Mouse (Mus musculus): Measurements from ENCODE around the gene Tk1. TPM values are rescaled to one million over a fixed set of nuclear protein-coding genes. Genes with fewer than 3 reads are reported as not detected.
"Not testable (repeated sequence)": the region's sequence is repeated elsewhere in the genome, so short reads cannot be mapped to it uniquely, and the experiment has no call there.

Gene Tk1
- total RNA-seq, 4 experiments from 2014 or later: 0.52 to 1.7 (median 1.2) TPM

DNA sequence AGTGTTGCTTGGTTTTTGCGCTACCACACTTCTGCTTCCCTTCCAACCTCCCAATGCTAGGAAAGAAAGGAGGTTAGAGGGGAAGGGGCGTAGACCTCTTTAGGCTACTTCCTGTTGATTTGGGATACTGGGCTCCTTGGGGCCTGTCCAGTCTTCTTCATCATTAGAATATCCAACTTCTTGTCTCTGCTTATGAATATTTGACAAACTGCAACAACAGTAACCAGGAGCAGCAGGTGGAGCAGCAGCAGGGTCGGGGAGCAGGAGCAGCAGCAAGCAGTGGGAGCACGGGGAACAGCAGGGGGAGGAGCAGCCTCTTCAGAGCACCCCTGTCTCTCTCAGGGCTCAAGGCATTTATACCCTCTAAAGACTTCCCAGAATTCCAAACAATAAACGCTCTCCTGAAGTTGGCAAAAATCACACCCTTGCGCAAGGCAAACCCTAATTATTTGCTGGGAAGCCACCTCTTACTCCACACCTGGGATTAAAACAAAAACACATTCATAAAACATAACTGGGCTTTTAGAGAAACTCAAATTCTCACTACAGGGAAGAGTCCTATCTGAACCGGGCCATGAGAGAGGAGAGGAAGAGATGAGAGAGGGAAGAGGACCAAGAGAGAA lies 21.8 kb upstream of the Tk1 start:
- DNase-seq (ENCODE audit: low spot score in 2 of 2): no peak

DNA sequence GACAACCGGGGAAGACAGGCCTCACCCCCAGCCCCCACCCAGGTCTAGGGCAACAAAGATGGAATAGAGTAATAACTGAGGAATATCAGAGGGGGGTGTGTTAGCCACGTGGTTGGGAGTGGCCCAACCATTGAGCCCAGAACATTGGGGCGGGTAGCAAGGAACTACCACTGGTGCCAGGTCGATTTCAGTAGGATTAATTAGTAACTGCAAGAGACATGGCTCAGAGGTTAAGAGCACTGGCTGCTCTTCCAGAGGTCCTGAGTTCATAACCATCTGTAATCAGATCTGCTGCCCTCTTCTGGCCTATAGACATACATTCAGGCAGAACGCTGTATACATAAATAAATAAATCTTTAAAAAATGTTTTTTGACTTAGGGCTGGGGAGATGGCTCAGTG lies 20.7 kb upstream of the Tk1 start:
- no peak for DNase-seq (ENCODE audit: low spot score in 2 of 2)

DNA sequence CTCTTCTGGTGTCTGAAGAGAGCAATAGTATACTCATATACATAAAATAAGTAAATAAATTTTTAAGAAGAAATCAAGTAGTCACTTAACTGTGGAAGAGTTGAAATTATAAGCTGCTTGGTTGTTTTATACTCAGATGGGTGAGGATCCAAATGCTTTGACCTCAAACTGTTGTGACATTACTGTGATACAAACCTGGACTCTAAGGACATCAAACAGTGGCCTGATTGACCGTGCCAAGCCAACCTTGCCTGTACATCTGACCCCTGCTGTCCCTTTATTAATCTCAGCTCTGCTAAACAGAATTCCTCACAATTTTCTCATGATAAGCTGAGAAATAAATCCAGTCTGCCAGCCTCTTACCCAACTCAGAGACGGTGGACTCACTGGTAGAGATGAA lies 19.8 kb upstream of the Tk1 start:
- no peak for DNase-seq (ENCODE audit: low spot score in 2 of 2)

DNA sequence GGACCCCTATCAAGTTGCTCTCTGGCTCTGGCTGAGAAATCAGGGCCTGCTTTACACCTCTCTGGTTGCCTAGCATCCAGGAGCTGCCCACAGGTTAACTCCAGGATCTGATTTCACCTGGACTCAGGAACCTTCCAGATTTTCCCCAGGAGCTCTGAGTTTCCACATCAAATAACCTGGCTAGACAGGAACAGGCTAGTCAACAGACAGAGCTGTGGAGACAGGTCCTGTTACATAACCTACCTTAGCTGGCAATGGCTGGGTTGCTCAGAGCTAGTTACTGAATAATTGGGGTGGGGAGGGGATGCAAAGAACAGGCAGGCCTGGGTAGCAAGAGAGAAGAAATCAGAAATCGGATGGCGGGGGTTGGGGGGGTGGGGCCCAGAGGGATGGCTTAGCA lies 19.1 kb upstream of the Tk1 start:
- DNase-seq (ENCODE audit: low spot score in 2 of 2): no peak

DNA sequence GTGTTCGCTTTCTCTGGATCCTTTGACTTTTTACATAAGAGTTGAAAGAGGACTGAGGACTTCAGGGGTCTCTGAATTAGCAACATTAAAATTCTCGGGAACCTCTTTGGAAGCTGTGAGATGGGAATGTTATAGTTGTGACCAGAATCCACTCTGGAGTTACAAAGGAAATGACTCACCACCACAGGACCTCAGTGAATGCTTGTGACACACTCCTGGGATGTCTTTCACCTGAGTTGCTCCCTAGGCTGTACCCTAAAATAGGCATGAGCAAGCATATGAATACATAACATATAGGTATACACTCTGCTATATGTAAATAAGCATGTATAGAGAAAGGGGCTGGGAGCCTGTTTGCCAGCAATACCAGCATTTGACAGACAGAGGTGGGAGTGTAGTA lies 17.5 kb upstream of the Tk1 start:
- no peak for DNase-seq (ENCODE audit: low spot score in 2 of 2)

DNA sequence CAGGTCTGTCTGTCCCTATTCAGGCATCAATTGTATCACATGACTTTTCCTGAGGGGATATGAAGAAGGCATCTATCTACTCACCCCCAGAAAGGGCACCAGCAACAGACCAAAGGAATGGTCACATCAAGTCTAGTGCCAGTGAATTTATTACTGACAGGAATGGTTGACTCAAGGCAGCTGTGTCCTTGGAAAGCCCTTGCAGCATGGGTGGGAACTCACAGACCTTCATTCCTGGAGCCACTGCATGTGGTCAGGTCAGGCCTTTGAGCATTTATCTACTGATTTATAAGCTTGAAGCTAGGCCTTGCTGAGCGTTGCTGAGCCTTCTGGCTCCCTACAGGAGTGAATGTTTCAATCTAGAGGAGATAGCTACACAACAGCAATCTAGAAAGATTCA lies 15.0 kb upstream of the Tk1 start:
- DNase-seq (ENCODE audit: low spot score in 2 of 2): no peak

DNA sequence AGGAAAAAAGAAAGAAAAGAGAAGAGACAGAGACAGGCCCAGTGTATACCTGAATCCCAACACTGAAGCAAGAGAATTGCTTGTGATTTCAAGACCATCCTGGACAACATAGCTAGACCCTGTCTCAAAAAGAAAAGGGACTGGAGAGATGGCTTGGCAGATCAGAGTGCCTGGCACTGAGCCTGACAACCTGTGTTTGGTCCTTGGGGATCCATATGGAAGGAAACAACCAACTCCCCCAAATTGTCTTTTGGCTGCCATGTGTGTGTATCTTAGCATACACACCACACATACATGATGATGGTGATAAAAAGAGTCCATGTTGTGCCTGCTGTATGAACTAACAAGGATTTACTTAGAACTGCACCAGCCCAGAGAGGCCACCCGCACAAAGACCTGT lies 13.1 kb upstream of the Tk1 start:
- no peak for DNase-seq (ENCODE audit: low spot score in 2 of 2)

DNA sequence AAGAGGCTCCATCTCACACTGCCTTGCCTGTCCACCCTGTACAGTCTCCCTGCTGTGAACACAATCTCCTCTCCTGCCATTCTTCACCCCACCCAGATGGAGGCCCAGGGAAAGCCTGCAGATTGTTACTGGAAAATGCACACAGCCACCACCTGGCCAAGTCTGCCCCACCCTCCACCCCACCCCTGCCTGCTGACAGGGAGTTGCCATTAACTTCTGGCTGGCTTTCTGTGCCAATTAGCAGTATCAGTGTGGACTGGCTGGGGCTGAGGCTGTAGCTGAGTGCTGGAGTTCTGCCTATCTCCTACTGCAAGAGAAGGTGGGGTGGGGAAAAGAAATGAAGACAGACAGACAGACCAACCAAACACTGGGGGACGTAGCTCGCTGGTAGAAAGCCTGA lies 12.7 kb upstream of the Tk1 start:
- no peak for DNase-seq (ENCODE audit: low spot score in 2 of 2)

DNA sequence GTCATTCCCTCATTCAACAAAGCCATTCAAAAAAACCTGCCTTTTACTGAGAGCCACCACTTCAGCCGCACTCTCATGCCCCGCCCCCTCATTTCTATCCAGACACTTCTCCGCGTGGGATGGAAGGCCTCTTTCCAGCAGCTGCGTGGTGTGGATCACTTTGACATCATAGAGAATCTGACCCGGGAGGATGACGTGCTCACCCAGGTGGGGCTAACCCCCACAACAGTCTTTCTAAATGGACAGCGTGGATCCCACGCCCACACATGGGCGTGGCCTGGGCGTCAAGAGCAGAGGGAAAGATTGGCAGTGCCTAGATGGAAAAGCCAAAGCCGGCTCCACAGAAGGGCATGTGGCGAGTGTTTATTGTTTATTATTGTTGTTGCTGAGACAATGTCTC lies 10.4 kb upstream of the Tk1 start:
- DNase-seq (ENCODE audit: low spot score in 2 of 2): peak in 1 of 2 experiments; percentile 72

DNA sequence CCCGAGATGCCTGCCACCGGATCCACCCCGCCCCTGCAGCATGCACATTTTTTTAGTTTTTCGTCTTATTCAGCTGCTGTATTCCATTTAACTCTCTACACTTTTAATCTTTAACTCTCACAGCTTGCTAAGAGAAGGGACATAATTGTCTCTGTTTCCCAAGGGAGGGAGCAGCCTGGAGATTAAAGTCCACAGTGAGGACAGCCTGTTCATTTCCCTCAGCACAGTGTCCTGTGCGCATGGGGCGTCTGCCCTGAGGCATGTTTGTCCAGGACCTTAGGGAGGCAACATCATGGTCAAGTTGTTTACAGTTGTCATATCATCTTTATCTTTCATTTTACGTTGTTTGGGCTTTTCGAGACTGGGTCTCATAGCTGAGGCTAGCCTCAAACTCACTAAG lies 8.2 kb upstream of the Tk1 start:
- no peak for DNase-seq (ENCODE audit: low spot score in 2 of 2)

DNA sequence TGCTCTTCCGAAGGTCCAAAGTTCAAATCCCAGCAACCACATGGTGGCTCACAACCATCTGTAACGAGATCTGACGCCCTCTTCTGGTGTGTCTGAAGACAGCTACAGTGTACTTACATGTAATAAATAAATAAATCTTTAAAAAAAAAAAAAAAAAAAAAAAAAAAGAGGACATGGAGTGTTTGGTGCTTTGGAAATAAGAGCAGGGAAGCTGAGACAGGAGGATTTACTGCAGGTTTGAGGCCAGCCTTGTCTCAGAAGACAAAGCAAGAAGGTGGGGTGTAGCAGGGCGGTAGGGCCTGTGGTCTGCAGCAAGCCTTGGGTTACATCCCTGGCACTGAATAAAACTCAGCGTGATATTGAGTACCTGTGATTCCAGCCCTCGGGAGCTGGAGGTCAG lies 7.6 kb upstream of the Tk1 start:
- not testable (repeated sequence) for DNase-seq (ENCODE audit: low spot score in 2 of 2)

DNA sequence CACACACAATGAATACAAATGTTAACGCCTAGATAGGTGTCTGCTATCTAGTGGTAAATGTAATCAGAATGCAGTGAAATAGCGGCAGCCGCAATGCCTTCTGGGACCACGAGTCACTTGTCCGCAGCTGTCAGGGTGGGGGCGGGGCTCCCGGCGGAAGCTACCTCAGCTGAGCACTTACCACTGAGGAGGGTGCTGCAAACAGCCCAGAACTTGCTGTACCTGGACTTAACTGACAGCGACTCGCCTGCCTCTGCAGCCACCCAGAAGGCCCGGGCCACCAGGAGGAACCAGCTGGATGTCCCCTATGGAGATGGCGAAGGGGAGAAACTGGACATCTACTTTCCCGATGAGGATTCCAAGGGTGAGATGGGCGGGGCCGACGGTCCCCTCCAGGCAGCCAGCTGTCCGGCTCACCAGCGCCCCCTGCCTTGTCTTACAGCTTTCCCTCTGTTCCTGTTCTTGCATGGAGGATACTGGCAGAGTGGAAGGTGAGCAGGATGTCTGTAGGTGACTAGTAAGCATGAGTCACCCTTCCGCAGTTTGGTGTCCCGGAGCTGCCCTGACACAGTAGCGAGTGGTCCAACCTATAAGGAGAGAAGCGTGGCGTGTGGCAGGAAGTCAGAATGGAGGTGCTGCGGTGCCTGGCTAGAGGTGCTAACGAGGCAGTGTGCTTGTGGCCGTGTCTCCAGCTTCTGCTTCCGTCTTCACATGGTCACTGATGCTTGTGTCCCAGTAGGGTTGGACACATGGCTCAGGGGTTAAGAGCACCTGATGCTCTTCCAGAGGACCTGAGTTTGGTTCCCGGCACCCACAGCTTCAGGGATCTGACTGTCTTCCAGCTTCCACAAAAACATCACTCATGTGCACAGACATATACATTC lies 6.4 kb upstream of the Tk1 start:
- peak; percentile 52 to 54 for DNase-seq (ENCODE audit: low spot score in 2 of 2)

DNA sequence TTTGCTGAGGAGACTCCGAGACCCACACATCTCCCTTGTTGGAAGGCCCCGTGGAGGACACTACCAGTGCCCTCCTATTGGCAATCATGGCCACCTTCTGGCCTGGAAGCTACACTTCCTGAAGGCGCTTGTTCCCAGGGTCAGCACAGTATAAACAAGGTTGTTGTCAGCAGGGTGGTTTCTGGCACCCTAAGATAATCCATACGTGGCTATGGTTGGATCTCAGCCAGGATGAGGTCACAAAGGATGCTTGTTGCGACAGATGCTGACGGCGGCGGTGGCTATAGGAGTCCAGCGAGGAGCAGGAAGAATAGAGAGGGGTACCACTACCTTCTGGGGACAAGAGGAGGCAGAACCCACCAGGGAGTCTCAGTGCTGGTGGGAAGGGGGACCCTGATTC lies 4.5 kb upstream of the Tk1 start:
- no peak for DNase-seq (ENCODE audit: low spot score in 2 of 2)

DNA sequence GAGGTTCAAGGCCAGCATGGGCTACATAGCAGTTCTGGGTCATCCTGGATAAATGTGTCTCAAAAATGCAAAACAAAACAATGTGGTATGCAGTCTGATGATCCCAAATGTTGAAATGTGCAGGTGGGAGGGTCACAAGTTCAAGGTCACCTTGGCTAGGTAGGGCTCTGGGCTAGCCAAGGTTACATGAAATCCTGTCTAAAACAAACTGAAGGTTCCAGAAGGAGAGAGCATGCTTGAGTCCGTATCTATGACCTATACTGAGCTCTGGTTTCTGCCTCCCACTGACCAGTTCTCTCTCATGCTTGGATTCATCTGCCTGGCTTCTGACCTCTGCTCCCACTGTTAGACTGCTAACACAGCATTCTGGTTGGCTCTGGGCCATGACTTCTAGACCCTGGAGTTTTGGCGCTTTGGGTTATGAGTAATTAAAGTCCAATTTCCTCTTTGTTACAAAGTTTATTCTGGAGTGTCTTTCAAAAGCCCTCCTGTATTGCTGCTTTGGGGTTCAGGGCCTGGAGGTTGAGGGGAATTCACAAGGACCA lies 3.9 kb upstream of the Tk1 start:
- no peak for DNase-seq (ENCODE audit: low spot score in 2 of 2)

DNA sequence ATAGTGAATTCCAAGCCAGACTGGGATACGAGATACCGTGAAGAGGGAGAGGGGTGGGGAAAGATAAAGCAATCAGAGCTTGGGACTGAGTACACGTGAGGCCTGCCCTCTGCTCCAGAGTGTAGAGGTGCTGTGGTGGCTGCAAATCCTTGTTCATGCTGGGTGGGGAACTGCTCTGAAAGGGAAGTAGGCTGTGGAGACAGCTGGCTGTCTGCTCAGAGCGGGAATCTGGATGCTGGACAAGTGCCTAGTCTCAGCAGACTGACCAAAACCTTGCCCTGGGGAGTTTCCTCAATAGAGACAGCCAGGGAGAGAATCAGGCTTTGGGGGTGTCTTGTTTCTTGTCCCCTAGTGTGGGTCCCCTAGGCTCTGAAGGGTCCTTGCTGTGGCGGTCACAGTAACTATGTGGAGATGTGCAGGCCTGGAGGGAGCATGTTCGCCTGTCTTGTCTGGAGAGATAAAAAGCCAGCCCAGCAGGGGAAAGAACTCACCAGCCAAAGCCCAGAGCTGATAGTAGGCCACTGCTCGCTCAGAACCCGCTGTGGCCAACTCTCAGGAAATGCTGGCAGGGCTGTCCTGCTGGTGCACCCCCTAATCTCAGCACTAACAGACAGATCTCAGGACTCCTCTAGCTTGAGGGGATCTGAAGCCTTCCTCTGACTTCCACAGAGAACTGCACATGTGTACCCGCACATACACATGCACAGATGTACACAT lies 3.2 kb upstream of the Tk1 start:
- DNase-seq (ENCODE audit: low spot score in 2 of 2): no peak

DNA sequence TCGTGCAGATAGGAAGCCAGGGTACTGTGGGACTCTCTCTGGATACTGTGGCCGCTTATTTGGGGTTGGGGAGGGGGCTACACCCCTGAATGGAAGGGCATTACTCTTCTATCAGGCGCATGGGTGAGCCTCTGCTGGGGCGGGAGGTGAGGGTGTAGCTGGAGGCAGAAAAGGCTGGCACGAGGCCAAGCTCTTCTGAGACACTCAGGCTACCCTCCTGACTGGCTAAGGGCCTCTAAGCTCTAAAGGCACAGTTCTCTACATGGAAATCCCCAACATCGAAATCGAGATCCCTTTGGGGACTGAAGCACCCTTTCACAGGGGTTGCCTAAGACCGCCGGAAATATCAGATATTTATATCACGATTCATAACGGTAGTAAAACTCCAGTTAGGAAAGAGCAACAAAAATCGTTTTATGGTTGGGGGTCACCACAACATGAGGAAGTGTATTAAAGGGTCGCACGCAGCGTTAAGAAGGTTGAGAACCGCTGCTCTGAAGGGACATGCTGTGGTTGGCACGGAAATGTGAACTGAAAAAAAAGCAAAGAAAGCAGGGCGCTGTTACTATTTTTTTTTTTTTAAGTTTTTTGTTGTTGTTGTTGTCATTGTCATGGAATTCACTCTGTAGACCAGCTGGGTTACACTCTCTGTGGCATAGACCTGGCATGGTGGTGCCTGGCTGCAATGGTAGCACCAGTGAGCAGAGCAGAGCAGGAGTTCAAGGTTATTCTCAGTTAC lies 2.4 kb upstream of the Tk1 start:
- no peak for DNase-seq (ENCODE audit: low spot score in 2 of 2)

DNA sequence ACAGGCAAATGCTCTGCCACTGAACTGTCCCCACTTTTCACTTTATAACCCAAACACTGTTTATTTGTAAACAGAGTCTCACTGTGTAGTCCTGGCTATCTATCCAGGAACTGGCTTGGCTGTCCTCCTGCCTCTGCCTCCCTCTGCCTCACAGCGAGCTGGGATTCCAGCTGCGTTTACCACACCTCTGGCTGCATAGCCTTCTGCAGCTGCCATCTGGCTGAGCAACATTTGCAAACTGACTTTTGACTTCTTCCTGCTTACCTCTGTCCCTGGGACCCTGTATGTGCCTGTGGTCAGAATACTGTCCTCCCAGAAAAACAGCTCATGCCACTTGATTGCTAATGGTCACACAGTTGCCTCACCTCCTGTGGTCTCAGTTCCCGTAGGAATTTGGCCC lies 1.5 kb upstream of the Tk1 start:
- no peak for DNase-seq (ENCODE audit: low spot score in 2 of 2)

DNA sequence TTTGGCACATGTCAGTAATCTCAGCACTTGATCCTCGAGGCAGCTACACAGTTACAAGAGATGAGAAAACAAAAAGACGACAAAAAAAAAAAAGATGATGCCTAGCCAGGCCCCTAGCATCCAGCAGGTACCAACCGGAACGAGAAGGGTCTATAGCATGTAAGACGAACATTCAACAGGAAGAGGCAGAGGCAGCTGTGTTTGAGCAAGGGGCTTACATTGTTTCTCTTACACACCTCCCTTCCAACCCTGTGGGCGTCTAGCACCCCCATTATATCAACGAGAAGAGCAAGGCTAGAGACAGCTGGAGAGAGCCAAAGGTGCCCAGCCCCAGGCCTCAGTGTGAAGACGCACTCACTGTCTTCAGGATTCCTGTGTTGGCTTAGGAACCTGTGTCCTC lies 1.0 kb upstream of the Tk1 start:
- no peak for DNase-seq (ENCODE audit: low spot score in 2 of 2)

DNA sequence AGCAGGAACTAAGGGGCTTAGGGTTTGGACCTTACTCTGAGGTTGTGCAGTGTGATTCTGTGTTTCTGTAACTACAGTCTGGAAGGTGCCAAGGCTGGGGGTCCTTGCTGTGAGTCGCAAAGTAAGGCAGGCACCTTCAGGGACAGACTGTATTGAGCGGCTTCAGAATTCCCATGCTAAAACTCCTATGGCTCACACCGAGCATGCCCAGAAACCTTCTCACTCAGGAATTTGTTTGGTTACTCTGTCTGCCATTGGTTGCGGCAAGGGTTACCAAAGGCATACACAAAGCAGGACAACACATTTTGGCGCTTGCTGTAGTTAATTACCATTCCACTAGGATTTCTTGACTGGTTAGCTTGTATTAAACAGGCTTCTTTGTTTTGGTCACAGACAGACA lies 272 bp upstream of the Tk1 start:
- DNase-seq (ENCODE audit: low spot score in 2 of 2): no peak

DNA sequence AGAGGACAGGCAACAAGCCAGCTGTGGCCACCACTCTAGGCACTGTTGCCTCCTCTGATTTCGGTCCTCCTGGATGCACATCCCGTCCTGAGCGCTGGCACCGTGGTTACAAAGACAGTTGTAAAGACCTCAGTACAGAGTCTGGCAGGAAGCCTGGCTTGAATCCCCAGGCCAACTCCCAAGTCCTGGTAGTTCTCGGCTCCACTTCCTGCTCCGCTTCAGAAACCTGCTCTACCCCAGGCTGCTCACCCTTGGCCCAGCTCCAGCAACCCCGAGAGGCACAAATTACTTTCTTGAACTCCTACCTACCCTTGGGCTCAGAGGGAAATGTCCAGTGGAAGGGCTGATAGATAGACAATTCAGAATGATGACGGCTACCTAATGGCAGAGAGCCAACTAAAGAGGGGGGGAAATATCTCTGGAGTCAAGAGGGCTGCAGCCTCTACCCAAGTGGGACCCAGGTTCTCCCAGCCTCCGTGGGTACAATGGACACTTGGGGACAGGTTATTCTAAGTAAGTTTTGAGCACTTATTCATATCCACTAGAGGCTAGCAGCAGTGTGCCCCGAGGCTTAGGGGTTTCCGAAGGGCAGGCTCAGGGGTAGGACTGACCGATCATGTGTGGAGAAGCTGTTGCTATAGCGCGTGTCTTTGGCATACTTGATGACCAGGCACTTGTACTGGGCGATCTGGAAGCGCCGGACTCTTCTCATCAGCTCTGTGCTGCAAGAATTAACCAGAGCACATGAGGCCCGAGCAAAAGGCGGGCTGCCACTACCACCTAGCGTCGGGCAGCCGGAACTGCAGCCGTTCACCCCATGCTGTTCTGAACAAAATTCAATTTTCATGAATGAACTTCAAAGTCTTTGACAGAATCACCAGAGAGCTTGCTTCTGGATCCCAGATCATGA lies 1.6 kb downstream of the Tk1 start:
- peak; percentile 45 to 71 for DNase-seq (ENCODE audit: low spot score in 2 of 2)

Measured in left cerebral cortex, adult 8-10 months (tissue).